Mouse (Mus musculus) myocyte (in vitro differentiated cells): ENCODE results near the gene Rassf2.

ENCODE experiments used
- MYOD1 ChIP-seq, 3 experiments: IDR thresholded peaks; one replicate each; pipeline ENCODE4 v1.6.1; 2011; ENCODE audit warnings: control low read depth in 2 of 3, low read depth in 2 of 3, mild to moderate bottlenecking in 2 of 3, moderate library complexity in 1 of 3; ENCODE audit not compliant: insufficient read length in 2 of 3, control insufficient read depth in 1 of 3
- POLR2A ChIP-seq: IDR thresholded peaks from one replicate; pipeline ENCODE4 v1.6.1; 2011; ENCODE audit warnings: low read depth, mild to moderate bottlenecking, control low read depth, moderate library complexity; ENCODE audit not compliant: insufficient read length

DNA sequence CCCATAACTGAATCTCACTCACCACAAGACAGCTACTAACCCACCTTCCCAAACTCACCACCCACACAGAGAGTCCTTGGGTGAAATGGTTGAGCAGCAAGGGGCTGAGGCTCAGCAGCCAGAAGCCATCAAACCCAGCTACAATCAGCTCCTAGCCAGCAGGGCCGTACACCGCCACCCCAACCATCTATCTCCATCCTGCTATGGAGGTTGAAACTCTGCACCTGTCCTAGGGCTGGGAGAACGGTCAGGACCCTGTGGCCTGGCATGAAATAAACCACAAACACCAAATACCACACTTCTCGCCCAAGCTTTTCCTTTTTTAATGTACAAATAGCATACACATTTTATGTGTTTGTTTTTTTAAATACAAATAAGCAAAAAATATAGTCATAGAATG, 6.0 kb downstream of the Rassf2 start:
- TF ChIP-seq POLR2A (no peak), MYOD1 (IDR thresholded peaks at IDR 0.05; ENCODE audit: control insufficient read depth in 1 of 3, insufficient read length in 2 of 3, low read depth in 2 of 3) (peak in 2 of 3 experiments; percentile 18 to 51)
